Mouse (Mus musculus) lung, postnatal 0 days (tissue): ENCODE results near the gene Gm12569.

Experiments
- CTCF ChIP-seq: IDR thresholded peaks from 2 replicates; pipeline ENCODE4 v1.5.1; 2016; ENCODE audit warnings: antibody characterized with exemption, mild to moderate bottlenecking
- EP300 ChIP-seq: IDR thresholded peaks from 2 replicates; pipeline ENCODE4 v1.6.1; 2016; ENCODE audit warnings: antibody characterized with exemption, mild to moderate bottlenecking, control low read depth

DNA sequence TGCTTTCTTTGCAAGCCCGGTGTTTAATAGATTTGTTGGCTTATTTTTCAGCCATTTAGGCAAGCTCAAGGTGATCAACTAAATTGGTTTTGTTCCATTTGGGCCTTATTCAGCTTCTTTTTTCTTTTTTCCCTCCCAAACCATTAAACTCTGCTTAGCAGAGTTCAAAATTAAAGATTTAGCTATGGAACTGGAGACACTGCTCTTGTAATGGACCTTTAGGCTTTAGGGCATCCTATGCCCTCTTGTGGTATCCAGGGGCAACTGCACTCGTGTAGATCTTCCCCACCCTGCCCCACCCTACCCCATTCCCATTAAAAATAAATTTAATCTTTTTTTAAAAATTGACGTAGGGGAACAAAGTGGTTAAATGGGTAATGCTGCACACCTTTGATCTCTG, 45.1 kb downstream of the Gm12569 start:
- TF ChIP-seq CTCF (peak; percentile 68), EP300 (no peak)
